Mouse (Mus musculus): ENCODE data around the gene Zfp426. TPM values are rescaled to one million over a fixed set of nuclear protein-coding genes. Genes with fewer than 3 reads are reported as not detected.
A peak's percentile ranks its signal among the peaks of the same experiment; 100 is the strongest.

Zfp426 gene
- polyA plus RNA-seq, 1 experiment from 2014 or later = 35.4 TPM

- WGBS = 70% methylated on average over 3 of the region's 3 CpGs
- ATAC-seq = no peak
- Histone ChIP-seq H3K9me3 (no peaks in the 10 kb centered on the region), H3K27me3 (no peaks in the 10 kb centered on the region), H3K4me2 (replicated peaks) (no peak overlapping the region), H3K4me1 (replicated peaks) (peaks cover 35% of the 10 kb centered on the region), H3K27ac (no peak overlapping the region), H3K4me3 (replicated peaks) (no peak overlapping the region), H3K9ac (replicated peaks) (no peak overlapping the region), H3K36me3 (peaks cover 61% of the 10 kb centered on the region)
Measured at GRCm38 (mm10) chr9:20509676-20510075, 17.1 kb upstream of the Zfp426 start.

- H3K27ac ChIP-seq = no peak overlapping the region
- peaks cover 79% of the 10 kb centered on the region for H3K36me3 ChIP-seq
- no peak overlapping the region for H3K9ac ChIP-seq (replicated peaks)
- 93% methylated on average over 5 of the region's 5 CpGs for WGBS
- H3K4me3 ChIP-seq (replicated peaks) = no peak overlapping the region
- H3K27me3 ChIP-seq = no peaks in the 10 kb centered on the region
- no peak for ATAC-seq
- no peaks in the 10 kb centered on the region for H3K9me3 ChIP-seq
- H3K4me2 ChIP-seq (replicated peaks) = no peak overlapping the region
- H3K4me1 ChIP-seq (replicated peaks) = peaks cover 1% of the 10 kb centered on the region; the same call in 1 of the 2 replicates
Measured at GRCm38 (mm10) chr9:20504801-20505200, 12.3 kb upstream of the Zfp426 start.

- peak overlapping the region; percentile 83 for H3K4me2 ChIP-seq (replicated peaks)
- H3K9me3 ChIP-seq = no peaks in the 10 kb centered on the region
- H3K36me3 ChIP-seq = peaks cover 33% of the 10 kb centered on the region
- H3K27me3 ChIP-seq = no peaks in the 10 kb centered on the region
- no peak for ATAC-seq
- H3K4me3 ChIP-seq (replicated peaks) = peak overlapping the region; percentile 94
- peak overlapping the region; percentile 94 for H3K9ac ChIP-seq (replicated peaks)
- WGBS = 9% methylated on average over 9 of the region's 9 CpGs
- peak overlapping the region; percentile 94 for H3K27ac ChIP-seq
- peaks cover 38% of the 10 kb centered on the region for H3K4me1 ChIP-seq (replicated peaks)
Measured at GRCm38 (mm10) chr9:20493281-20493680, 735 bp upstream of the Zfp426 start.

- 12% methylated on average over 20 of the region's 20 CpGs for WGBS
- peak overlapping the region; percentile 94 for H3K27ac ChIP-seq
Measured at GRCm38 (mm10) chr9:20491858-20492526, 554 bp downstream of the Zfp426 start.

GRCm38 (mm10) chr9:20489536-20489935, 3.0 kb downstream of the Zfp426 start:
- no peaks in the 10 kb centered on the region for H3K9me3 ChIP-seq
- H3K4me1 ChIP-seq (replicated peaks) = peaks cover 38% of the 10 kb centered on the region
- 89% methylated on average over 5 of the region's 5 CpGs for WGBS
- H3K9ac ChIP-seq (replicated peaks) = no peak overlapping the region
- peaks cover 28% of the 10 kb centered on the region for H3K36me3 ChIP-seq
- no peak overlapping the region for H3K4me3 ChIP-seq (replicated peaks)
- H3K27me3 ChIP-seq = no peaks in the 10 kb centered on the region
- no peak overlapping the region for H3K4me2 ChIP-seq (replicated peaks)
- no peak for ATAC-seq
- H3K27ac ChIP-seq = no peak overlapping the region

More at GRCm38 (mm10) chr9:20491858-20492526, 554 bp downstream of the Zfp426 start:
- ATAC-seq = no peak
- Histone ChIP-seq H3K4me2 (replicated peaks) (peak overlapping the region; percentile 83), H3K4me3 (replicated peaks) (peak overlapping the region; percentile 94), H3K9ac (replicated peaks) (peak overlapping the region; percentile 94), H3K36me3 (peaks cover 20% of the 10 kb centered on the region), H3K4me1 (replicated peaks) (peaks cover 38% of the 10 kb centered on the region), H3K27me3 (no peaks in the 10 kb centered on the region), H3K9me3 (no peaks in the 10 kb centered on the region)

- H3K9me3 ChIP-seq = no peaks in the 10 kb centered on the region
- 90% methylated on average over 5 of the region's 5 CpGs for WGBS
- H3K4me2 ChIP-seq (replicated peaks) = no peak overlapping the region
- no peak overlapping the region for H3K4me3 ChIP-seq (replicated peaks)
- peaks cover 83% of the 10 kb centered on the region for H3K36me3 ChIP-seq
- no peaks in the 10 kb centered on the region for H3K27me3 ChIP-seq
- no peak for ATAC-seq
- H3K27ac ChIP-seq = no peak overlapping the region
- no peaks in the 10 kb centered on the region for H3K4me1 ChIP-seq (replicated peaks)
- H3K9ac ChIP-seq (replicated peaks) = no peak overlapping the region
Measured at GRCm38 (mm10) chr9:20479396-20479795, 13.2 kb downstream of the Zfp426 start.

GRCm38 (mm10) chr9:20476632-20477031, 15.9 kb downstream of the Zfp426 start:
- H3K9me3 ChIP-seq = no peaks in the 10 kb centered on the region
- no peaks in the 10 kb centered on the region for H3K27me3 ChIP-seq
- no peak overlapping the region for H3K9ac ChIP-seq (replicated peaks)
- peaks cover 84% of the 10 kb centered on the region for H3K36me3 ChIP-seq
- no peaks in the 10 kb centered on the region for H3K4me1 ChIP-seq (replicated peaks)
- H3K27ac ChIP-seq = no peak overlapping the region
- no peak overlapping the region for H3K4me2 ChIP-seq (replicated peaks)
- no peak overlapping the region for H3K4me3 ChIP-seq (replicated peaks)
- ATAC-seq = no peak
- whole genome bisulfite sequencing = 97% methylated on average over 1 of the region's 1 CpGs

- no peak overlapping the region for H3K4me2 ChIP-seq (replicated peaks)
- H3K36me3 ChIP-seq = peaks cover 35% of the 10 kb centered on the region
- WGBS = 56% methylated on average over 7 of the region's 7 CpGs
- no peak overlapping the region for H3K9ac ChIP-seq (replicated peaks)
- peaks cover 7% of the 10 kb centered on the region for H3K9me3 ChIP-seq
- H3K4me3 ChIP-seq (replicated peaks) = no peak overlapping the region
- no peak overlapping the region for H3K27ac ChIP-seq
- no peaks in the 10 kb centered on the region for H3K27me3 ChIP-seq
- peak; percentile 76 for ATAC-seq
- no peaks in the 10 kb centered on the region for H3K4me1 ChIP-seq (replicated peaks)
Measured at GRCm38 (mm10) chr9:20466761-20467442, 25.6 kb downstream of the Zfp426 start.

- Histone ChIP-seq H3K4me2 (replicated peaks) (peak within 1 kb of the TSS; percentile 81), H3K4me3 (replicated peaks) (peak within 1 kb of the TSS; percentile 88), H3K27ac (peak within 1 kb of the TSS; percentile 84), H3K27me3 (no peaks in the 10 kb centered on the region), H3K9me3 (no peaks in the 10 kb centered on the region), H3K9ac (replicated peaks) (peak within 1 kb of the TSS; percentile 92), H3K4me1 (replicated peaks) (peaks cover 20% of the 10 kb centered on the region), H3K36me3 (peaks cover 23% of the 10 kb centered on the region)
- under 1% methylated on average over 48 of the region's 48 CpGs for WGBS
- ATAC-seq = peak; percentile 94
Measured at GRCm38 (mm10) chr9:20459377-20460317, 32.9 kb downstream of the Zfp426 start, which contains the start of gene Zfp26. Gene Zfp26, minus strand, starts transcription at chr9:20460162.

GRCm38 (mm10) chr9:20453647-20454046, 38.9 kb downstream of the Zfp426 start:
- no peaks in the 10 kb centered on the region for H3K27me3 ChIP-seq
- no peak overlapping the region for H3K9ac ChIP-seq (replicated peaks)
- H3K4me2 ChIP-seq (replicated peaks) = no peak overlapping the region
- H3K36me3 ChIP-seq = peaks cover 55% of the 10 kb centered on the region
- no peak overlapping the region for H3K4me3 ChIP-seq (replicated peaks)
- H3K4me1 ChIP-seq (replicated peaks) = peaks cover 10% of the 10 kb centered on the region
- no peak overlapping the region for H3K27ac ChIP-seq
- no peaks in the 10 kb centered on the region for H3K9me3 ChIP-seq
- ATAC-seq = no peak
- 95% methylated on average over 4 of the region's 4 CpGs for WGBS

GRCm38 (mm10) chr9:20451493-20451892, 41.1 kb downstream of the Zfp426 start:
- no peak for ATAC-seq
- WGBS = 92% methylated on average over 1 of the region's 1 CpGs

More at GRCm38 (mm10) chr9:20451493-20451892, 41.1 kb downstream of the Zfp426 start:
- no peak overlapping the region for H3K4me3 ChIP-seq (replicated peaks)
- H3K36me3 ChIP-seq = peaks cover 54% of the 10 kb centered on the region
- H3K9ac ChIP-seq (replicated peaks) = no peak overlapping the region
- no peaks in the 10 kb centered on the region for H3K4me1 ChIP-seq (replicated peaks)
- H3K4me2 ChIP-seq (replicated peaks) = no peak overlapping the region
- no peak overlapping the region for H3K27ac ChIP-seq
- no peaks in the 10 kb centered on the region for H3K9me3 ChIP-seq
- no peaks in the 10 kb centered on the region for H3K27me3 ChIP-seq

Measured in midbrain, embryonic 13.5 days (tissue).